ENCODE assay signal across 9 mouse cellular contexts in the genomic region with DNA sequence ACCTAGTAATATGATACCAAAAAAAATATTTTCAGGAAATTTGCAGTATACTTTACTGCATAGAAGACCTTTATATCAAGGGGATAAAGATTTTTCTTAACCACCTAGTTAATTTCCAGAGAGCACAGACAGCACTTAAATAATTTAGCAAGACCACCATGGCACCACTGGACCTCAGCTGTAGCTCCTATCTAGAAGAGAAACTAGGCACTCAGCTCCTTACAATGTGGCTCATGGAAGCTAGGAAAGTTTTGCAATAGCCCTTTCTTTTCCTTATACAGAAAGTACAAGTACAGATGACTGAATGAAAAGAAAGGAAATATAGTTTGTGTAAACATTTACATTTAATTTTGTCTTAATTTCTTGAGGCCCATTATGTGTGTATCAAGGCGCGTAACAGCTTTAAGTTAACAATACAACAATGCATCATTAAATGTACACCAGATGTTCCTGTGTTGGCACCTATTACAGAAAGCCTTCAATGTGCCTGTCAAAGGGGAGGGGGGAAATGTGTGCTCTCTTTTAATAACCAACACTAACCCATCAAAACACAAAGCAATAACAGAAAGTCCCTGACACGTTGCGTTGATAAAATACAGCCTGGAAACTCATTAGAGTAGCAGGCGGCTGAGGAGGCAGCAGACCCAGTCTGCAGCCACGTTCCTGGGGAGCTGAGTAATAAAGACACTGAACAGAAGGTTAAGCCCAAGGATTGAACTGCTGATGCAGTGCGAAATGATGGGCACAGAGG.
DNase-seq lines count a peak whose midpoint lies in the region; ATAC-seq lines count a peak whose summit lies in the region.
"Had no signal": no experiment of that assay in that cellular context is flagged by ENCODE, and none has a peak within 500 bp of the region (broad histone marks: within the 10 kb centered on the region; RNA-seq: fewer than 3 reads in every experiment).

No protein-coding gene starts in this region.

- H3K27me3 ChIP-seq in hindbrain, embryonic 11.5 days (ENCODE audit: control insufficient read depth, insufficient read depth, low read length): no peaks in the 10 kb centered on the region
- H3K27me3 ChIP-seq in hindbrain, embryonic 10.5 days (ENCODE audit: insufficient read depth, poor library complexity, severe bottlenecking): no peaks in the 10 kb centered on the region
- H3K27me3 ChIP-seq in intestine, embryonic 16.5 days (replicated peaks; ENCODE audit: control insufficient read depth, insufficient read depth, low read length): no peaks in the 10 kb centered on the region
- H3K27me3 ChIP-seq: heart, embryonic 13.5 days had no signal

- H3K4me2 ChIP-seq in hindbrain, embryonic 11.5 days (replicated peaks; ENCODE audit: low read depth, low read length): no peak overlapping the region
- peak overlapping the region; percentile 14; the same call in 1 of the 2 replicates for H3K4me2 ChIP-seq in intestine, embryonic 16.5 days (ENCODE audit: low read depth, low read length)
- H3K4me2 ChIP-seq: heart, embryonic 13.5 days had no signal

- H3K4me3 ChIP-seq in hindbrain, embryonic 11.5 days (ENCODE audit: low read depth, low read length): no peak overlapping the region
- H3K4me3 ChIP-seq in hindbrain, embryonic 10.5 days: no peak overlapping the region
- H3K4me3 ChIP-seq in intestine, embryonic 16.5 days (ENCODE audit: low read length): no peak overlapping the region
- H3K4me3 ChIP-seq: heart, embryonic 13.5 days had no signal

- no peak overlapping the region for H3K9ac ChIP-seq in hindbrain, embryonic 11.5 days (ENCODE audit: low read depth, low read length)
- no peak overlapping the region for H3K9ac ChIP-seq in intestine, embryonic 16.5 days (ENCODE audit: low read depth, low read length)
- H3K9ac ChIP-seq: heart, embryonic 13.5 days had no signal

- no peaks in the 10 kb centered on the region for H3K4me1 ChIP-seq in hindbrain, embryonic 11.5 days (replicated peaks; ENCODE audit: control insufficient read depth, insufficient read depth, low read length)
- H3K4me1 ChIP-seq in hindbrain, embryonic 10.5 days (replicated peaks): peaks cover 3% of the 10 kb centered on the region; the same call in 1 of the 2 replicates
- 0 out of 2 replicates have a peak, but pooled peaks cover 2% of the 10 kb centered on the region for H3K4me1 ChIP-seq in intestine, embryonic 16.5 days (ENCODE audit: control insufficient read depth, insufficient read depth, low read length)
- H3K4me1 ChIP-seq: heart, embryonic 13.5 days had no signal

- no peak overlapping the region; the same call in 1 of the 2 replicates for H3K27ac ChIP-seq in hindbrain, embryonic 11.5 days (ENCODE audit: low read depth, low read length)
- no peak overlapping the region for H3K27ac ChIP-seq in hindbrain, embryonic 10.5 days
- H3K27ac ChIP-seq in intestine, embryonic 16.5 days (ENCODE audit: low read length): peak overlapping the region; percentile 33; the same call in 1 of the 2 replicates
- H3K27ac ChIP-seq: heart, embryonic 13.5 days had no signal

- DNase-seq in hindbrain, embryonic 11.5 days (ENCODE audit: low spot score): peak; percentile 22
- DNase-seq in hindbrain, embryonic 10.5 days (ENCODE audit: low spot score): no peak
- peak; percentile 26 for DNase-seq in embryo, embryonic 11.5 days (ENCODE audit: low read depth, low spot score)
- DNase-seq in neural tube, embryonic 10.5 days (ENCODE audit: extremely low spot score, low spot score): peak; percentile 25
- DNase-seq in c-Kit-positive CD71-positive TER-119-positive erythroid progenitor cells, embryonic 14.5 days (ENCODE audit: low spot score): no peak
- DNase-seq in right cerebral cortex, adult 2 months (ENCODE audit: low spot score in 2 of 2): no peak

- ATAC-seq in hindbrain, embryonic 11.5 days (ENCODE audit: low FRiP score): peak; percentile 76
- peak; percentile 59 for ATAC-seq in intestine, embryonic 16.5 days
- ATAC-seq in erythroid progenitor cell, adult 5-6 weeks (replicated peaks; ENCODE audit: low FRiP score, poor library complexity, severe bottlenecking): no peak

- 46% methylated on average over 7 of the region's 7 CpGs for WGBS in hindbrain, embryonic 11.5 days
- 60% methylated on average over 7 of the region's 7 CpGs for WGBS in hindbrain, embryonic 10.5 days
- 36% methylated on average over 7 of the region's 7 CpGs for WGBS in intestine, embryonic 16.5 days

- no peaks in the 10 kb centered on the region for H3K9me3 ChIP-seq in hindbrain, embryonic 11.5 days (ENCODE audit: control insufficient read depth, low read length)
- no peaks in the 10 kb centered on the region for H3K9me3 ChIP-seq in hindbrain, embryonic 10.5 days
- no peaks in the 10 kb centered on the region for H3K9me3 ChIP-seq in intestine, embryonic 16.5 days (ENCODE audit: control insufficient read depth, low read length)
- H3K9me3 ChIP-seq: heart, embryonic 13.5 days had no signal

- H3K36me3 ChIP-seq in hindbrain, embryonic 11.5 days (ENCODE audit: control insufficient read depth, insufficient read depth, low read length): no peaks in the 10 kb centered on the region
- H3K36me3 ChIP-seq in hindbrain, embryonic 10.5 days: no peaks in the 10 kb centered on the region
- no peaks in the 10 kb centered on the region for H3K36me3 ChIP-seq in intestine, embryonic 16.5 days (ENCODE audit: control insufficient read depth, insufficient read depth, low read length)
- H3K36me3 ChIP-seq: heart, embryonic 13.5 days had no signal

Comparison
In these comparisons a context has a peak if more than half of its experiments do, and no peak if none do; other contexts are left out.
1. DNase-seq: peak in hindbrain, embryonic 11.5 days (single experiment), embryo, embryonic 11.5 days (single experiment) and neural tube, embryonic 10.5 days (single experiment); none in hindbrain, embryonic 10.5 days (single experiment), c-Kit-positive CD71-positive TER-119-positive erythroid progenitor cells, embryonic 14.5 days (single experiment) and right cerebral cortex, adult 2 months (0 of 2).